Mouse (Mus musculus): ENCODE results near the gene 6030452D12Rik. TPM values are rescaled to one million over a fixed set of nuclear protein-coding genes. Genes with fewer than 3 reads are reported as not detected.

The 6030452D12Rik gene
- total and polyA plus RNA-seq, 3 experiments, result not detected

DNA sequence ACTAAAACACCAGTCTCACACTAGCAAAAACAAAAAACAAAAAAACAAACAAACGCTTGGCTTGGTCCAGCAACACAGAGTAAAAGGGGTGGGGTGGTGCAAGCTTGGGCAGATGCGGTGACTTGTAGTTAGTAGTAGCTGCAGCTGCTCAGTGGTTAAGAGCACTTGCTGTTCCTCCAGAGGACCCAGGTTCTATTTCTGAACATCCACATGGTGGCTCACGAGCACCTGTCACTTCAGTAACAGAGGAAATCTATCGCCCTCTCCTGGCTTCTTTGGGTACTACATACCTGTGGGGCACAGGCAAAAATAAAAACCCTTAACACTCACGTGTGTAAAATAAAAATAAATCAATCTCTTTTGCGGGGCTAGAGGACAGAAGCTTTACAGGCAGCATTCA lies 34.1 kb downstream of the 6030452D12Rik start:
- H3K9me3 ChIP-seq (replicated peaks), result no peaks in the 10 kb centered on the region
- TF ChIP-seq POLR2AphosphoS5 (IDR thresholded peaks at IDR 0.05; ENCODE audit: insufficient replicate concordance, low read depth, low read length) (no peak), CTCF (IDR thresholded peaks at IDR 0.05; ENCODE audit: low read depth, low read length) (peak; percentile 57)
- H3K36me3 ChIP-seq (replicated peaks), result no peaks in the 10 kb centered on the region
- ATAC-seq (ENCODE audit: extremely low read depth, insufficient number of reproducible peaks, low FRiP score, poor library complexity, severe bottlenecking), result no peak
- H3K4me3 ChIP-seq (ENCODE audit: low read depth, low read length), result no peak overlapping the region
- DNase-seq (ENCODE audit: low spot score), result no peak
- no peaks in the 10 kb centered on the region for H3K27me3 ChIP-seq (ENCODE audit: insufficient read depth, low read length)
- no peaks in the 10 kb centered on the region for H3K4me1 ChIP-seq (ENCODE audit: insufficient read depth, low read depth, low read length)

- Histone ChIP-seq H3K4me1 (ENCODE audit: insufficient read depth, low read depth, low read length) (no peaks in the 10 kb centered on the region), H3K9me3 (replicated peaks) (no peaks in the 10 kb centered on the region), H3K4me3 (ENCODE audit: low read depth, low read length) (no peak overlapping the region), H3K36me3 (replicated peaks) (no peaks in the 10 kb centered on the region), H3K27me3 (ENCODE audit: insufficient read depth, low read length) (no peaks in the 10 kb centered on the region)
- no peak for DNase-seq (ENCODE audit: low spot score)
- TF ChIP-seq CTCF (IDR thresholded peaks at IDR 0.05; ENCODE audit: low read depth, low read length), result peak; percentile 21; the same call in 1 of the 2 replicates
- TF ChIP-seq TAL1 (conservative IDR thresholded peaks at IDR 0.05; ENCODE audit: low read depth, low read length), result no peak
- no peak for TF ChIP-seq GATA1 (IDR thresholded peaks at IDR 0.05; ENCODE audit: borderline replicate concordance, low read length)
- no peak for ATAC-seq (ENCODE audit: extremely low read depth, insufficient number of reproducible peaks, low FRiP score, poor library complexity, severe bottlenecking)
Measured at GRCm38 (mm10) chr8:106535448-106535847, 35.1 kb downstream of the 6030452D12Rik start.

DNA sequence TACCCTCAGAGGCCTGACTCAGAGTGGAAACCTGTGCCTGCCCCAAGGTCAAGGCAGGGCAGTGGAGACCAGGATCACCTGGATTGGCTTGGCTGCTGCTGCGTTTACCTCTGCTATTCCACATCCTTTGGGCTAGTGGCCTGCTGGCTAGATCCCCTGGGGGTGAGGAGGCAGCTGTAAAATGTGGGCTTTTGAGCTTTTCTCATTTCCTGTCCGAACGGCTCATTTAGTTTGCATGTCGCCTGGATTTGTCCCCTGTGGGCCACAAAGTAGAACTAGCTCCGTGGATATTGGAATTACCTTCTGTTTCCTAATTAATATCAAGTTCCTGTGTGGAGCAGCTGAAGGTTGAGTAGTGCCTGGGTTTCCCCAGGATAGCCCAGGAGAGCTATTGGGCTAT lies 38.9 kb downstream of the 6030452D12Rik start:
- DNase-seq (ENCODE audit: low spot score), result no peak
- ATAC-seq (ENCODE audit: extremely low read depth, insufficient number of reproducible peaks, low FRiP score, poor library complexity, severe bottlenecking), result no peak

DNA sequence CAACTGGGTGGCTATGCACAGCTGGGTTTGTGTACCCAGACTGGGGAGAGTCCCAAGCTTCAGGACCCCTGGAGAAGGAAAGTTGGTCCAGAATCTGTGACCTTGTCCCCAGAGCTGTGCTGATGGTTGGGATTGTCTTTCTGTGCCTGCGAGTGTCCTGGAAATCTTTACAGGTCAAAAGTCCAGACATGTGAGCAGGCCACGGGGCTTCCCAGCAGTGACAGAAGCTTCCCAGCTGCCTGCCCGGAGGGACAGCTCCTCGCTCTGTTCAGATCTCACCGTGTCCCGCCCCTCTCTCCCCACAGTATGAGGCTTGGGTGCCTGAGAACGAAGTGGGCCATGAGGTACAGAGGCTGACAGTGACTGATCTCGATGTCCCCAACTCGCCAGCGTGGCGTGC lies 40.7 kb downstream of the 6030452D12Rik start:
- no peak for DNase-seq (ENCODE audit: low spot score)
- Histone ChIP-seq H3K9me3 (replicated peaks) (no peaks in the 10 kb centered on the region), H3K4me1 (ENCODE audit: insufficient read depth, low read depth, low read length) (no peaks in the 10 kb centered on the region), H3K27me3 (ENCODE audit: insufficient read depth, low read length) (peaks cover 2% of the 10 kb centered on the region; the same call in 1 of the 2 replicates), H3K36me3 (replicated peaks) (no peaks in the 10 kb centered on the region), H3K4me3 (ENCODE audit: low read depth, low read length) (no peak overlapping the region)
- no peak for ATAC-seq (ENCODE audit: extremely low read depth, insufficient number of reproducible peaks, low FRiP score, poor library complexity, severe bottlenecking)
- TF ChIP-seq CTCF (IDR thresholded peaks at IDR 0.05; ENCODE audit: low read depth, low read length), result no peak
- TF ChIP-seq POLR2AphosphoS5 (IDR thresholded peaks at IDR 0.05; ENCODE audit: insufficient replicate concordance, low read depth, low read length), result no peak
- no peak for TF ChIP-seq GATA1 (IDR thresholded peaks at IDR 0.05; ENCODE audit: borderline replicate concordance, low read length)
- no peak for TF ChIP-seq TAL1 (conservative IDR thresholded peaks at IDR 0.05; ENCODE audit: low read depth, low read length)
- TF ChIP-seq GATA2 (IDR thresholded peaks at IDR 0.05; ENCODE audit: borderline replicate concordance, low read depth, low read length), result no peak

More for the DNA sequence above, 38.9 kb downstream of the 6030452D12Rik start:
- Histone ChIP-seq H3K36me3 (replicated peaks) (no peaks in the 10 kb centered on the region), H3K9me3 (replicated peaks) (no peaks in the 10 kb centered on the region), H3K27me3 (ENCODE audit: insufficient read depth, low read length) (peaks cover 2% of the 10 kb centered on the region; the same call in 1 of the 2 replicates), H3K4me3 (ENCODE audit: low read depth, low read length) (no peak overlapping the region), H3K4me1 (ENCODE audit: insufficient read depth, low read depth, low read length) (no peaks in the 10 kb centered on the region)
- TF ChIP-seq CTCF (IDR thresholded peaks at IDR 0.05; ENCODE audit: low read depth, low read length) (no peak), POLR2AphosphoS5 (IDR thresholded peaks at IDR 0.05; ENCODE audit: insufficient replicate concordance, low read depth, low read length) (no peak), GATA2 (IDR thresholded peaks at IDR 0.05; ENCODE audit: borderline replicate concordance, low read depth, low read length) (no peak), TAL1 (conservative IDR thresholded peaks at IDR 0.05; ENCODE audit: low read depth, low read length) (no peak), GATA1 (IDR thresholded peaks at IDR 0.05; ENCODE audit: borderline replicate concordance, low read length) (no peak)

DNA sequence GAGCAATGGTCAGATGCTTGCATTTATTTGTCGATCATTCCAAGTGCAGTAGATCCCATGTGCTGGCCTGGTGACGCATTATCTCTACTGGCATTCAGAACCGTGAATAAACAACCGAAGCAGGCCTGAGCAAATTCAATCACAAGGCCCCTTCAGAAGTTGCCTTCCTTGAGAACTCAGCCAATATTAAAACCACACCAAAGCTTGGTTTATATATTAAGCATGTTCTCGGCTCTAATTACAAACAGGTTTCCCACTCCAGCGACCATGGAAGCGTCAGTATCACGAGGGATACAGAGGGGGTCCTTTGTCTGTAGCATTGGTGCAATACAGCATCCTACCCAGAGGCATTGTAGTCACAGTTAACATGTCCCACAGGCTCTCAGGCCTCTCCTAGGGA lies 42.7 kb downstream of the 6030452D12Rik start:
- DNase-seq (ENCODE audit: low spot score), result no peak
- Histone ChIP-seq H3K9me3 (replicated peaks) (no peaks in the 10 kb centered on the region), H3K4me1 (ENCODE audit: insufficient read depth, low read depth, low read length) (no peaks in the 10 kb centered on the region), H3K27me3 (ENCODE audit: insufficient read depth, low read length) (peaks cover 2% of the 10 kb centered on the region; the same call in 1 of the 2 replicates), H3K4me3 (ENCODE audit: low read depth, low read length) (no peak overlapping the region), H3K36me3 (replicated peaks) (no peaks in the 10 kb centered on the region)
- no peak for ATAC-seq (ENCODE audit: extremely low read depth, insufficient number of reproducible peaks, low FRiP score, poor library complexity, severe bottlenecking)
- TF ChIP-seq GATA1 (IDR thresholded peaks at IDR 0.05; ENCODE audit: borderline replicate concordance, low read length) (no peak), POLR2AphosphoS5 (IDR thresholded peaks at IDR 0.05; ENCODE audit: insufficient replicate concordance, low read depth, low read length) (no peak), CTCF (IDR thresholded peaks at IDR 0.05; ENCODE audit: low read depth, low read length) (no peak), TAL1 (conservative IDR thresholded peaks at IDR 0.05; ENCODE audit: low read depth, low read length) (no peak), GATA2 (IDR thresholded peaks at IDR 0.05; ENCODE audit: borderline replicate concordance, low read depth, low read length) (no peak)

- H3K4me1 ChIP-seq (ENCODE audit: insufficient read depth, low read depth, low read length), result no peaks in the 10 kb centered on the region
- ATAC-seq (ENCODE audit: extremely low read depth, insufficient number of reproducible peaks, low FRiP score, poor library complexity, severe bottlenecking) (no peak), DNase-seq (ENCODE audit: low spot score) (no peak)
- TF ChIP-seq POLR2AphosphoS5 (IDR thresholded peaks at IDR 0.05; ENCODE audit: insufficient replicate concordance, low read depth, low read length) (no peak), TAL1 (conservative IDR thresholded peaks at IDR 0.05; ENCODE audit: low read depth, low read length) (no peak)
- no peaks in the 10 kb centered on the region for H3K36me3 ChIP-seq (replicated peaks)
- H3K4me3 ChIP-seq (ENCODE audit: low read depth, low read length), result no peak overlapping the region
- H3K27me3 ChIP-seq (ENCODE audit: insufficient read depth, low read length), result peaks cover 2% of the 10 kb centered on the region; the same call in 1 of the 2 replicates
- no peaks in the 10 kb centered on the region for H3K9me3 ChIP-seq (replicated peaks)
Measured at GRCm38 (mm10) chr8:106545149-106545548, 44.8 kb downstream of the 6030452D12Rik start.

DNA sequence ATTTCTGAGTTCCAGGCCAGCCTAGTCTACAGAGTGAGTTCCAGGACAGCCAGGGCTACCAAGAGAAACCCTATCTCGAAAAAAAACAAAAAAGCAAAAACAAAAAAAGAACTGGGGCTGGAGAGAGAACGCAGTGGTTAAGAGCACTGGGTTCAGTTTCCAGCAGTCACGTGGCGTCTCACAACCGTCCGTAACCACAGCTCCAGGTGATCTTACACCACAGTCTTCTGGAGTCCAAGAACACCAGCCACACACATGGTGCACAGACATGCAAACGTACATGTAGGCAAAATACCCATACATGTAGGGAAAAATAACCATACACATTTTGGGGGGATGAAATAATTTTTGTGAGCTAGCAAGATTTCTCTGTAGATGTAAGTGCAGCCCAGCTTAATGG lies 46.4 kb downstream of the 6030452D12Rik start:
- Histone ChIP-seq H3K4me3 (ENCODE audit: low read depth, low read length) (no peak overlapping the region), H3K9me3 (replicated peaks) (no peaks in the 10 kb centered on the region), H3K4me1 (ENCODE audit: insufficient read depth, low read depth, low read length) (no peaks in the 10 kb centered on the region), H3K36me3 (replicated peaks) (no peaks in the 10 kb centered on the region), H3K27me3 (ENCODE audit: insufficient read depth, low read length) (no peaks in the 10 kb centered on the region)
- ATAC-seq (ENCODE audit: extremely low read depth, insufficient number of reproducible peaks, low FRiP score, poor library complexity, severe bottlenecking), result no peak
- no peak for TF ChIP-seq GATA2 (IDR thresholded peaks at IDR 0.05; ENCODE audit: borderline replicate concordance, low read depth, low read length)
- no peak for TF ChIP-seq GATA1 (IDR thresholded peaks at IDR 0.05; ENCODE audit: borderline replicate concordance, low read length)
- TF ChIP-seq CTCF (IDR thresholded peaks at IDR 0.05; ENCODE audit: low read depth, low read length), result no peak
- no peak for TF ChIP-seq POLR2AphosphoS5 (IDR thresholded peaks at IDR 0.05; ENCODE audit: insufficient replicate concordance, low read depth, low read length)
- no peak for DNase-seq (ENCODE audit: low spot score)
